Mouse (Mus musculus): ENCODE results near the gene Ctbs. TPM values are rescaled to one million over a fixed set of nuclear protein-coding genes. Genes with fewer than 3 reads are reported as not detected.
A peak's percentile ranks its signal among the peaks of the same experiment; 100 is the strongest.

The Ctbs gene
- 8.1 and 8.3 TPM in 2 replicates for polyA plus RNA-seq (2015; fragmentation: Nextera tagmentation; extraction: Ambion mirVana)

GRCm38 (mm10) chr3:146449745-146450250 is at the start of gene Ctbs:
Ctbs (plus strand) TSS chr3:146449795.
- H3K4me1 ChIP-seq (replicated peaks; ENCODE audit: control insufficient read depth, insufficient read depth, low read length) = 0 out of 2 replicates have a peak, but pooled peaks cover 3% of the 10 kb centered on the region
- peak within 1 kb of the TSS; percentile 85 for H3K27ac ChIP-seq (ENCODE audit: low read depth, low read length)
- 0 out of 2 replicates have a peak, but pooled peaks have one; percentile 0 for ATAC-seq
- H3K27me3 ChIP-seq (replicated peaks; ENCODE audit: control insufficient read depth, insufficient read depth, low read length) = no peaks in the 10 kb centered on the region
- TF ChIP-seq CTCF (IDR thresholded peaks at IDR 0.05; ENCODE audit: low read depth) = no peak
- 46% methylated on average over 9 of the region's 9 CpGs for WGBS
- peak within 1 kb of the TSS; percentile 67 for H3K4me3 ChIP-seq (ENCODE audit: low read depth, low read length)
- peak within 1 kb of the TSS; percentile 70 for H3K9ac ChIP-seq (ENCODE audit: low read depth, low read length)
- H3K36me3 ChIP-seq (ENCODE audit: control insufficient read depth, insufficient read depth) = no peaks in the 10 kb centered on the region
- H3K4me2 ChIP-seq (replicated peaks; ENCODE audit: low read depth) = peak within 1 kb of the TSS; percentile 63
- H3K9me3 ChIP-seq (ENCODE audit: control insufficient read depth) = no peaks in the 10 kb centered on the region

GRCm38 (mm10) chr3:146403770-146404169 is 45.8 kb upstream of the Ctbs start:
- Histone ChIP-seq H3K4me2 (replicated peaks; ENCODE audit: low read depth) (peak overlapping the region; percentile 97), H3K9ac (ENCODE audit: low read depth, low read length) (peak overlapping the region; percentile 72)
- 30% methylated on average over 3 of the region's 3 CpGs for whole genome bisulfite sequencing

GRCm38 (mm10) chr3:146404311-146405201 is 45.0 kb upstream of the Ctbs start, which contains the start of gene Ssx2ip:
Ssx2ip (plus strand) TSS chr3:146404642.
- peak within 1 kb of the TSS; percentile 89 for H3K27ac ChIP-seq (ENCODE audit: low read depth, low read length)
- H3K36me3 ChIP-seq (ENCODE audit: control insufficient read depth, insufficient read depth) = no peaks in the 10 kb centered on the region
- H3K4me1 ChIP-seq (replicated peaks; ENCODE audit: control insufficient read depth, insufficient read depth, low read length) = no peaks in the 10 kb centered on the region
- H3K9ac ChIP-seq (ENCODE audit: low read depth, low read length) = peak within 1 kb of the TSS; percentile 72
- WGBS = under 1% methylated on average over 95 of the region's 100 CpGs
- no peak for TF ChIP-seq CTCF (IDR thresholded peaks at IDR 0.05; ENCODE audit: low read depth)
- peak within 1 kb of the TSS; percentile 97 for H3K4me2 ChIP-seq (replicated peaks; ENCODE audit: low read depth)
- peak; percentile 86 for ATAC-seq
- no peaks in the 10 kb centered on the region for H3K9me3 ChIP-seq (ENCODE audit: control insufficient read depth)
- no peaks in the 10 kb centered on the region for H3K27me3 ChIP-seq (replicated peaks; ENCODE audit: control insufficient read depth, insufficient read depth, low read length)
- peak within 1 kb of the TSS; percentile 78 for H3K4me3 ChIP-seq (ENCODE audit: low read depth, low read length)

More at GRCm38 (mm10) chr3:146403770-146404169, 45.8 kb upstream of the Ctbs start:
- Histone ChIP-seq H3K4me3 (ENCODE audit: low read depth, low read length) (peak overlapping the region; percentile 78), H3K4me1 (replicated peaks; ENCODE audit: control insufficient read depth, insufficient read depth, low read length) (no peaks in the 10 kb centered on the region), H3K27ac (ENCODE audit: low read depth, low read length) (peak overlapping the region; percentile 89; the same call in 1 of the 2 replicates), H3K9me3 (ENCODE audit: control insufficient read depth) (no peaks in the 10 kb centered on the region), H3K36me3 (ENCODE audit: control insufficient read depth, insufficient read depth) (no peaks in the 10 kb centered on the region), H3K27me3 (replicated peaks; ENCODE audit: control insufficient read depth, insufficient read depth, low read length) (no peaks in the 10 kb centered on the region)
- no peak for TF ChIP-seq CTCF (IDR thresholded peaks at IDR 0.05; ENCODE audit: low read depth)
- ATAC-seq = no peak

GRCm38 (mm10) chr3:146405213-146406006 is 44.2 kb upstream of the Ctbs start:
- 26% methylated on average over 18 of the region's 18 CpGs for WGBS
- no peaks in the 10 kb centered on the region for H3K9me3 ChIP-seq (ENCODE audit: control insufficient read depth)
- no peak for ATAC-seq

GRCm38 (mm10) chr3:146406007-146406341 is 43.6 kb upstream of the Ctbs start:
- ATAC-seq = 0 out of 2 replicates have a peak, but pooled peaks have one; percentile 9
- WGBS = 23% methylated on average over 5 of the region's 5 CpGs
- H3K9me3 ChIP-seq (ENCODE audit: control insufficient read depth) = no peaks in the 10 kb centered on the region

More at GRCm38 (mm10) chr3:146405213-146406006, 44.2 kb upstream of the Ctbs start:
- peak overlapping the region; percentile 72 for H3K9ac ChIP-seq (ENCODE audit: low read depth, low read length)
- peak overlapping the region; percentile 89 for H3K27ac ChIP-seq (ENCODE audit: low read depth, low read length)
- H3K4me2 ChIP-seq (replicated peaks; ENCODE audit: low read depth) = peak overlapping the region; percentile 97
- H3K4me1 ChIP-seq (replicated peaks; ENCODE audit: control insufficient read depth, insufficient read depth, low read length) = no peaks in the 10 kb centered on the region
- H3K36me3 ChIP-seq (ENCODE audit: control insufficient read depth, insufficient read depth) = no peaks in the 10 kb centered on the region
- H3K27me3 ChIP-seq (replicated peaks; ENCODE audit: control insufficient read depth, insufficient read depth, low read length) = no peaks in the 10 kb centered on the region
- TF ChIP-seq CTCF (IDR thresholded peaks at IDR 0.05; ENCODE audit: low read depth) = no peak
- peak overlapping the region; percentile 78 for H3K4me3 ChIP-seq (ENCODE audit: low read depth, low read length)

More at GRCm38 (mm10) chr3:146406007-146406341, 43.6 kb upstream of the Ctbs start:
- no peak for TF ChIP-seq CTCF (IDR thresholded peaks at IDR 0.05; ENCODE audit: low read depth)
- H3K27ac ChIP-seq (ENCODE audit: low read depth, low read length) = peak overlapping the region; percentile 89
- H3K36me3 ChIP-seq (ENCODE audit: control insufficient read depth, insufficient read depth) = no peaks in the 10 kb centered on the region
- H3K9ac ChIP-seq (ENCODE audit: low read depth, low read length) = no peak overlapping the region
- no peaks in the 10 kb centered on the region for H3K27me3 ChIP-seq (replicated peaks; ENCODE audit: control insufficient read depth, insufficient read depth, low read length)
- H3K4me2 ChIP-seq (replicated peaks; ENCODE audit: low read depth) = peak overlapping the region; percentile 97
- peak overlapping the region; percentile 78 for H3K4me3 ChIP-seq (ENCODE audit: low read depth, low read length)
- no peaks in the 10 kb centered on the region for H3K4me1 ChIP-seq (replicated peaks; ENCODE audit: control insufficient read depth, insufficient read depth, low read length)
